Mouse (Mus musculus): ENCODE results near the gene Chd5. TPM values are rescaled to one million over a fixed set of nuclear protein-coding genes. Genes with fewer than 3 reads are reported as not detected.
A peak's percentile ranks its signal among the peaks of the same experiment; 100 is the strongest.

The Chd5 gene
- polyA plus RNA-seq, 1 experiment from 2014 or later: 0.96 TPM

- ChIA-PET CTCF (no interaction called here), POLR2A (interaction anchor here (0.8 kb wide), 1 partner anchor 121 kb away, joined by 3 read pairs; no protein-coding TSS in a partner anchor)
- no peak for ATAC-seq
- in situ Hi-C loops (cut with MboI; ENCODE audit: low pct_unique_long_range_greater_than_20kb): no loop called here
- H3K27me3 ChIP-seq: no peaks in the 10 kb centered on the region
- no peak for TF ChIP-seq CTCF (IDR thresholded peaks at IDR 0.05)
- DNase-seq (ENCODE audit: low read depth, low spot score): no peak
Observed at GRCm38 (mm10) chr4:152298836-152299235, 39.6 kb upstream of the Chd5 start.

- CTCF ChIA-PET: no interaction called here
Observed at GRCm38 (mm10) chr4:152300375-152300774, 38.1 kb upstream of the Chd5 start.

DNA sequence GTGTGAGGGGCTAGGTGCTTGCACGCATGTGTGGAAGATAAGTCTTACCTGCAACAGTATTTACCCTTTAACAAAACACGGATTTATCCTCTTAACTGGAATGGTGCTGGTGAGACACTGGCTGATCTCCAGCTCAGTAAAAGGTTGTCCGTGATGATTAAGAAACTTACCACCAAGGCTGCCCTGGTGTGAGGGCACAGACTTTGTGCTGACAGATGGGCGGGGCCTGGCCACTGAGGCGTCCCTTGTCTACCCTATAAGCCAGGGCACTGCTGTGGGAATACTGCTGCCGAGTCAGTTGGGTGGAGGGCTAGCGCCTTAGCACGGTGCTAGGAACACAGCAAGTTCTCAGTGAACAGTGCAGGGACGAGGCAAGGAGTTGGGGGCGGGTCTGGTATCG is 36.4 kb upstream of the Chd5 start:
- POLR2A ChIA-PET: interaction anchor here (1.6 kb wide), 1 partner anchor 14 kb away, joined by 3 read pairs; no protein-coding TSS in a partner anchor
- CTCF ChIA-PET: no interaction called here
- no peaks in the 10 kb centered on the region for H3K27me3 ChIP-seq
- in situ Hi-C loops (cut with MboI; ENCODE audit: low pct_unique_long_range_greater_than_20kb): no loop called here
- ATAC-seq (no peak), DNase-seq (ENCODE audit: low read depth, low spot score) (no peak)
- no peak for TF ChIP-seq CTCF (IDR thresholded peaks at IDR 0.05)

More at GRCm38 (mm10) chr4:152300375-152300774, 38.1 kb upstream of the Chd5 start:
- H3K27me3 ChIP-seq: no peaks in the 10 kb centered on the region
- POLR2A ChIA-PET: interaction anchor here (1.6 kb wide), 1 partner anchor 16 kb away, joined by 3 read pairs; no protein-coding TSS in a partner anchor
- ATAC-seq (no peak), DNase-seq (ENCODE audit: low read depth, low spot score) (no peak)
- in situ Hi-C loops (cut with MboI; ENCODE audit: low pct_unique_long_range_greater_than_20kb): no loop called here
- no peak for TF ChIP-seq CTCF (IDR thresholded peaks at IDR 0.05)

GRCm38 (mm10) chr4:152303172-152303571 is 35.3 kb upstream of the Chd5 start:
- DNase-seq (ENCODE audit: low read depth, low spot score): no peak
- in situ Hi-C loops (cut with MboI; ENCODE audit: low pct_unique_long_range_greater_than_20kb): no loop called here
- ChIA-PET CTCF (interaction anchor here (1.3 kb wide), 1 partner anchor 17 kb away, joined by 3 read pairs; no protein-coding TSS in a partner anchor), POLR2A (no interaction called here)
- no peak for TF ChIP-seq CTCF (IDR thresholded peaks at IDR 0.05)
- no peaks in the 10 kb centered on the region for H3K27me3 ChIP-seq
- ATAC-seq: no peak

DNA sequence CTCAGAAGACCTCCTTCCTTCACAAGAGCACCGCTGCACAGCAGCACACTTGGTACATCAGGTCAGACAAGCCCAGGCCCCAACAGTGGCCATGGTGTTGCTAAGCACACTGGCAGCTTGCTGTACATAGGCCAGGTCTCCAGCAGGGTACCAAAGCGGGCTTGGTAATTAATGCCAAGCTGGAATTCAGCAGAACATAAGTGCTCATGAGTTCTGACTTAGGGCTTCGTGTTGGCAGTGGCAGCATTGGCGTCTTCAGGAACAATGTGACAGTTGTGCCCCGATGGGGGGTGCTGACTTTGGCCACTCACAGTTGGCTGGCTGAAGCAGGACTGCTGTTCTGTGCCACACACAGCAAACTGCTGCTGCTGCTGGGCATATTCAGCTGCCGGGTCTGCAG is 33.8 kb upstream of the Chd5 start:
- no peaks in the 10 kb centered on the region for H3K27me3 ChIP-seq
- ATAC-seq (no peak), DNase-seq (ENCODE audit: low read depth, low spot score) (no peak)
- CTCF ChIA-PET: interaction anchor here (1.1 to 1.3 kb wide), 2 partner anchors 15 to 91 kb away, joined by 3 to 7 read pairs; partner anchors contain the start of gene Rnf207
- in situ Hi-C loops (cut with MboI; ENCODE audit: low pct_unique_long_range_greater_than_20kb): no loop called here
- POLR2A ChIA-PET: interaction anchor here (0.8 to 1.5 kb wide), 2 partner anchors 17 to 20 kb away, joined by 3 to 4 read pairs; partner anchors contain the start of gene Rpl22
- no peak for TF ChIP-seq CTCF (IDR thresholded peaks at IDR 0.05)

DNA sequence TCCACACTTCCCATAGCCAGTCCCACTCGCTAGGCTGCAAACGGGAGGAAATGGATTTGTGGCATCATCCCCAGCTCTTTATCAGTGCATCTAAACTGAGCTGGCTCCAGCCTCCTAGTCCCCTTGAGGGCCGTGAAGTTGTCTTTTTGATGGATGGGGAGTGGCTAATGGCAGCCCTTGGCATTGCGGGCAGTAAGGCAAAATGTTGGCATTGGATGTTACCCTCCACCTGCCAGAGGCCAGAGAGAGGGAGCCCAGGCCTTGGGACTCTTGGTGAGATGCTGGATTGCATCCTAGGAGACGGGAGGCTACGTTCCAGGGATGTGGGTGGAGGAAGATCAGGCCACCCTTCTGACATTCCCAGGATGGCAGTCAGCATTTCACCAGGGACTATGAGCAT is 32.5 kb upstream of the Chd5 start:
- no peak for ATAC-seq
- DNase-seq (ENCODE audit: low read depth, low spot score): no peak
- H3K27me3 ChIP-seq: no peaks in the 10 kb centered on the region
- in situ Hi-C loops (cut with MboI; ENCODE audit: low pct_unique_long_range_greater_than_20kb): no loop called here
- POLR2A ChIA-PET: no interaction called here
- CTCF ChIA-PET: interaction anchor here (1.1 kb wide), 1 partner anchor 179 kb away, joined by 3 read pairs; no protein-coding TSS in a partner anchor
- no peak for TF ChIP-seq CTCF (IDR thresholded peaks at IDR 0.05)

- ChIA-PET POLR2A (interaction anchor here (0.6 kb wide), 1 partner anchor 9 kb away, joined by 3 read pairs; no protein-coding TSS in a partner anchor), CTCF (no interaction called here)
- ATAC-seq (peak; percentile 73), DNase-seq (ENCODE audit: low read depth, low spot score) (peak; percentile 28)
- in situ Hi-C loops (cut with MboI; ENCODE audit: low pct_unique_long_range_greater_than_20kb): no loop called here
- peaks cover under 1% of the 10 kb centered on the region for H3K27me3 ChIP-seq
- TF ChIP-seq CTCF (IDR thresholded peaks at IDR 0.05): no peak
Observed at GRCm38 (mm10) chr4:152307542-152307941, 30.9 kb upstream of the Chd5 start.

DNA sequence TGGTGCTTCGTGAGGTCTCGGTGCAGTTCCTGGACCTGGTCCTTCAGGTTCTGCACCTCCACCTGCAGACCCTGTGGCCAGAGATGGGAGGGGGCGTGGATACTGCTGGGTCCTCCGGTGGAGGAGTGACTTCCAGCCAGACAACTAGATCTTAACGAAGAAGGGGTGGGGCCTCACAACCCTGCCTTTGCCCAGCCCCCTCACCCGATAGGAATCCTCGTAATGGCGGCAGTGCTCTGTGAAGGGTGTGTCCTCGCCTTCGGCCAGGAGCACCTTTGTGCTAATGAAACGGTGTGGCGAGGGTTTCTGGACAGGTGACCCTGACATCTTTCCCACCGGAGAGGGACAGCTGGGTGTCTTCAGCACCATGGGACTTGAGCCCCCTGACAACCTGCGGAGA is 26.3 kb upstream of the Chd5 start:
- ATAC-seq (no peak), DNase-seq (ENCODE audit: low read depth, low spot score) (no peak)
- peaks cover 8% of the 10 kb centered on the region for H3K27me3 ChIP-seq
- in situ Hi-C loops (cut with MboI; ENCODE audit: low pct_unique_long_range_greater_than_20kb): no loop called here
- TF ChIP-seq CTCF (IDR thresholded peaks at IDR 0.05): no peak
- POLR2A ChIA-PET: no interaction called here
- CTCF ChIA-PET: no interaction called here

GRCm38 (mm10) chr4:152313211-152313632 is 25.2 kb upstream of the Chd5 start:
- ChIA-PET POLR2A (no interaction called here), CTCF (no interaction called here)
- H3K27me3 ChIP-seq: peaks cover 8% of the 10 kb centered on the region
- DNase-seq (ENCODE audit: low read depth, low spot score) (no peak), ATAC-seq (peak; percentile 8)
- in situ Hi-C loops (cut with MboI; ENCODE audit: low pct_unique_long_range_greater_than_20kb): no loop called here
- no peak for TF ChIP-seq CTCF (IDR thresholded peaks at IDR 0.05)

DNA sequence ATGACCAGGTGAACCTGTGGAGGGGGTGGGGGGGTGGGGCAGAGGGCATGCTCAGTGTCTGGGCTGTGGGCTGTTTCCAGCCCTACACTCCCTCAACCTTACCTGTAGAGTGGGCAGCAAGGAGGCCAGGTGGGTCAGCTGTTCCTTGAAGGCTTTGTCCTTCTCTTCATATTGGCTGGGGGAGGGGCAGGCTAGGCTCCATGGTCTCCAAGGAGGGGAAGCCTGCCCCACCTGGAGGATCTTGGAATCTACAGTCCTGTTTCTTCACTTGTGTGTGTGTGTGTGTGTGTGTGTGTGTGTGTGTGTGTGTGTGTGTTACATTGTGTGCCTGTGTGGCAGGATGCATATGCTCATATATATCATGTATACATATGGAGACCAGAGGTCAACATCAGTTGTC is 24.5 kb upstream of the Chd5 start:
- DNase-seq (ENCODE audit: low read depth, low spot score) (no peak), ATAC-seq (no peak)
- ChIA-PET POLR2A (no interaction called here), CTCF (no interaction called here)
- peaks cover 8% of the 10 kb centered on the region for H3K27me3 ChIP-seq
- no peak for TF ChIP-seq CTCF (IDR thresholded peaks at IDR 0.05)
- in situ Hi-C loops (cut with MboI; ENCODE audit: low pct_unique_long_range_greater_than_20kb): no loop called here

DNA sequence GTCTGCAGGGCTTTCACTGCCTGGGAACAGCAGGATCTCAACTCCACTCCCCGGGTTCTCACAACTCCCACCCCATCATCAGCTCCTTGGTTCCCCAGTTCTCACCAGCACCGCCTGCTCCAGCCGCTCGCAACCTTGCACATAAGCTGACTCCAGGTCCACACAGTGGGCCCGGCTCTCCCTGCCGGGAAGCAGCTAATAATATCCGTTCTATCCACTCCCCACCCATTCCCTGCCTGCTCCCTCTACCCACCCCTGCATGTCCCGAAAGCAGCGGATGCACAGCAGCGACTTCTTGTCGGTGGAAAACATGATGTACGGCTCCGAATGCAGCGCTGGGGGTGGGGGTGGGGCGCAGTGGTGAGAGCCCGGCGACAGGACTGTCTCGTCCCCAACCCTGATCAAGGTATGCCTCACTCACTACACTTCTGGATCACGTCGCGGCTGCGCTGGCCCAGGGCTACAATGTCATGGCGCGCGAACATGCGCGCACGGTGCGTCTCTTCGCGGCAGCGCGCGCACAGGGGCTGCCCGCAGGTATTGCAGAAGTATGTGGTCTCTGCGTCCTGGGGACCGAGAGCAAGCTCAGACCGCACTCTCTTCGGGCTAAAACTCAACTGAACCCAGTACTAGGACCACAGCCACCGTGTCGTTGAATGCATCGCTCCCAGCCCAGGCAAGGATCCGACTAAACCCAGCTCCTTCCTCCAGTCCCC is 22.8 kb upstream of the Chd5 start:
- CTCF ChIA-PET: interaction anchor here (1.1 kb wide), 1 partner anchor 22 kb away, joined by 3 read pairs; no protein-coding TSS in a partner anchor
- H3K27me3 ChIP-seq: peaks cover 8% of the 10 kb centered on the region
- in situ Hi-C loops (cut with MboI; ENCODE audit: low pct_unique_long_range_greater_than_20kb): no loop called here
- ATAC-seq (no peak), DNase-seq (ENCODE audit: low read depth, low spot score) (no peak)
- TF ChIP-seq CTCF (IDR thresholded peaks at IDR 0.05): no peak
- POLR2A ChIA-PET: interaction anchor here (0.6 to 1.0 kb wide), 2 partner anchors 14 to 119 kb away, joined by 3 to 4 read pairs; no protein-coding TSS in a partner anchor
